Mouse (Mus musculus): ENCODE data around the gene C2. TPM values are rescaled to one million over a fixed set of nuclear protein-coding genes. Genes with fewer than 3 reads are reported as not detected.
"Not testable (repeated sequence)": the region's sequence is repeated elsewhere in the genome, so short reads cannot be mapped to it uniquely, and the experiment has no call there.

The C2 gene
- total RNA-seq, 2 experiments from 2014 or later, result 4.3 to 6.0 TPM

DNA sequence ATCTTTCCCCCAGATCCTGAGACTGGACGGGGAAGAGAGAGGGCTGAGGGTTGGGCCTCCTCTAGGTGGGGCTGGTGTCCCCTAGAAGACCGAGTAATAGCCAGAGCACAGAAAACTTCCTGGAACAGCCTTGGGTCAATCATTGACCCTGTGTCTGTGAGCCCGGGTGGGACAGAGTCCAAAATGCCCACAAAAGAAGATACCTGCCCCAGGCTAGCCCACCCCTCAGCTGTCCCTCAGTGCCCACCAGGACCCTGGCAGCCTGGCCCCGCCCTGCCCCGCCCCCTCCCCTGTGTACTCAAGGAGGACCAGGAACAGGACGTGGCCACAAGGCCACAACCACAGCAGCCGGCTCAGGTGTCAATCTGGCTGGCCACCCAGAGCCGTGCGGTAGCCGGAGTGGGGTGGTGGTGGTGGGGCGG lies 17.4 kb upstream of the C2 start:
- no peak for DNase-seq
- intact Hi-C loops (cut with DNase I), result no loop called here

DNA sequence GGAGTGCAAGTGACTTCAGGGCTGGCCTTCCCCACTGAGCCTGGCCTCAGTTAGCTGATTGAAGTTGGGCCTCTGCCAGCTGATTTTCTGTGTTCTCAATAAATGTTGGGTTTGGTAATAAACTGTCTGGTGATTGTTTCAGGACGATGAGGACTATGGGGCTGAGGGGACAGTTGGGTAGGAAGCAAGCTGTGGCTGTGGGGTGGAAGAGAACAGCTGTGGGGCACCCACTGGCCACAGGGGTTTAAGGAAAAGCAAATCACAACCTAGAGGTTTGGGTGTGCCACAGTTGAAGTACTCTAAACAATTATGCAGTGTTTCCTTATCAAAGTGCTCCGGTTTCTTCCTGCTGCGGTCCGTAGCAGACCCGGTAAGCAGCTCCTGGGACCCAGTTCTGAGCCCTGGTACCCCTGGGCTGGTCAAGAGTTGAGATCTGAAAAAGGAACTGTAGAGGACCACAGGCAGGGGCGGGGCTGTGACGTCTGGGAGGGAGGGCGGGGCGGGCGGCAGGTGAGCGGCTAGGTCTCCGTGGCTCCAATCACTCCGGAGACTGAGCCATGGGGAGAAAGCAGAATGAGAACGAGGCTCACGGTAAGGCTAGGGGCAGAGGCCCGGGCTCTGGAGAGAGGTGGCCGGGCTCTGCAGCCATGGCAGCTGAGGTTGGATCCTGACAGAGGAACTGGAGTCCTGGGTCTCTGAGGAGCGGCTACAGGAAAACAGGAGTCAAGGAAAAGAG lies 16.0 kb upstream of the C2 start, which contains the start of gene Slc44a4:
Gene Slc44a4 (plus strand): TSS at position 537 of the 736 bp plus-strand sequence.
- DNase-seq, result no peak
- intact Hi-C loops (cut with DNase I), result loop anchor here (5.0 kb wide), 1 partner anchor 68 kb away; the partner anchor contains the start of gene Lsm2

DNA sequence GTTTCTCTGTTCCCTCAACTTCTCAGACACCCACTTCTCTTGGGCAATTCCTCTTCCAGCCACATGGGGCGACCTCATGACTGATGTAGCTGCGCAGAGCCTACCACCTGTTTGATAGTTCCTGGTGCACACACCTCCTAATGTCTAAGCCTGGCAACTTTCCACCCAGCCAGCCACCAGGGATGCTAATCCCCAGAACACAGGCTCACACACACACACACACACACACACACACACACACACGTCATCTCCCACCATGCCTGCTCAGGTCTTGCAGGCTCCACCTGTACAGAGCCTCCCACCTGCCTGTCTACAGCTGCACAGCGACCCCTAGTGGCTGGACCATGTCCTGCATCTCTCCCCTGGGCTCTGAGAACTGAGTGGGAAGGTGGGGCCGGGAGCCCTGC lies 13.9 kb upstream of the C2 start:
- DNase-seq, result peak; percentile 77 to 86
- intact Hi-C loops (cut with DNase I), result loop anchor here (1.0 to 5.0 kb wide), 2 partner anchors 57 to 70 kb away; partner anchors contain the start of gene Lsm2

DNA sequence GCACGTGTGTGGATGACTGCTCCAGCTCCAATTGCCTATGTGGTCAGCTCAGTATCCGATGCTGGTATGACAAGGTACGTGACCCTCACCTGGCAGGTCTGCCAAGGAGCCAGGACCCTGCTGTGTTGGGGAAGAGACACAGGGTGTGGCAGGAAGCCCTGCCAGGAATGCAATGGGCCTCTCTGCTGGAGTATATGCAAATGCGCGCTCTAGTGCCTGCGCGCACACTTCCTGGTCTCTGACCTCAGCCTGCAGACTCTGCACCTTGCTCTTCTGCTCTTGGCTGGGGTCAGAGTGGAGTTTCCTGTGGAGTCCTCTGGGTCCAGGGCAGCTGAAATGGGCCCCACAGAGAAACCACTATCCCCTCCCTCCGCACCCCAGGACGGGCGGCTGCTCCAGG lies 12.9 kb upstream of the C2 start:
- intact Hi-C loops (cut with DNase I), result loop anchor here (5.0 kb wide), 1 partner anchor 71 kb away; the partner anchor contains the start of gene Lsm2
- DNase-seq, result no peak

DNA sequence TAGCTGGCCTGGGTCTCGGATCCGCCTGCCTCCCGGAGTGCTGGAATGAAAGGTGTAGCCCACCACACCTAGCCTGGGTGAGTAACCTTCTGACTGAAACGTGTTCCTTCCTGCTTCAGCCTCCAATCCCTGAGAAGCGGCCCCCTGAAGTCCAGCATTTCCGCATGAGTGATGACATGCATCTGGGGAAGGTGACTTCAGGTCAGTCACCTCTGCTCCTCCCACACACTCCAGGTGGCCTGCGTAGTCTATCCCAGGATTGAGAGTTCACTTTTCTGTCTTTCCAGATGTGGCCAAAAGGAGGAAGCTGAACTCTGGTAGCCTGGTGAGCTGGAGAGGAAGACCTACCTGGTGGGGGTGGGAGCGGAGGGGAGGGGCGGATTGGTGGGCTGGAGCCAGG lies 4.8 kb upstream of the C2 start:
- intact Hi-C loops (cut with DNase I), result no loop called here
- no peak for DNase-seq

DNA sequence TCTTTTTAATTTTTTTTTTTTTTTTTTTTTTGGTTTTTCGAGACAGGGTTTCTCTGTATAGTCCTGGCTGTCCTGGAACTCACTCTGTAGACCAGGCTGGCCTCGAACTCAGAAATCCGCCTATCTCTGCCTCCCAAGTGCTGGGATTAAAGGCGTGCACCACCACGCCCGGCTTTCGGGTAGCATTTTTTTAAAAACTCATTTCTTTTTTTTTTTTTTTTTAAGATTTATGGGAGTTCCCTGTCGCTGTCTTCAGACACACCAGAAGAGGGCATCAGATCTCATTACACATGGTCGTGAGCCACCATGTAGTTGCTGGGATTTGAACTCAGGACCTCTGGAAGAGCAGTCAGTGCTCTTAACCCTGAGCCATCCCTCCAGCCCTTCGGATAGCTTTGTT lies 3.9 kb upstream of the C2 start:
- DNase-seq; intact Hi-C loops (cut with DNase I): not testable (repeated sequence)

DNA sequence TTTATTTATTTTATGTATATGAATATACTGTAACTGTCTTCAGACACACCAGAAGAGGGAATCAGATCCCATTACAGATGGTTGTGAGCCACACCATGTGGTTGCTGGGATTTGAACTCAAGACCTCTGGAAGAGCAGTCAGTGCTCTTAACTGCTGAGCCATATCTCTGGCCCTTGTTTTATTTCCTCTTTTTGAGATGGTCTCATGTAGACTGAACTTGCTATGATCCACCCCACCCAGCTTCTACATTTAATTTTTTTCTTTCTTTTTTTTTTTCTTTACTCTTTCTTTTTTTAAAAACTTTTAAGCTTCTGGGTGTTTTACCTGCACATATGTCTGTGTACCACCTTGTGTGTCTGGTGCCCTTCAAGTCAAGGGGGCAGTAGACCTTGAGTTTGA lies 2.8 kb upstream of the C2 start:
- not testable (repeated sequence) for DNase-seq

DNA sequence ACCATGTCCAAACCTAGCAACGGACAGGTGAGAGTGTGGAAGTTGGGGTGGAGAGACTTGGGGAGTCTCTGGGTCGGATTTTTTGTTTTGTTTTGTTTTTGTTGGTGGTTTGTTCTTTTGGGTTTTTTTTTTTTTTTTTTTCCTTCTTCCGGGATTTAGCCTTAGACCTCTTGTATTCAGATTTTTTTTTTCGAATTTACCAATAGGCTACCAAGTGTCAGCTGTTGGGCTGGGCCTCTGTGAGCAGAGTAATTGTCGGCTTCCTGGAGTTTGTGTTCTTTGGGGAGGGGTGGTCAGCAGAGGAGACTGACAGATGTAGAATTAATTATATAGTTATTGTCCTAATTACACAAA lies 1.8 kb upstream of the C2 start:
- intact Hi-C loops (cut with DNase I), result loop anchor here (2.0 kb wide), 1 partner anchor 49 kb away; the partner anchor contains the start of genes Nelfe and Skiv2l
- DNase-seq, result no peak

More for the DNA sequence above, 2.8 kb upstream of the C2 start:
- intact Hi-C loops (cut with DNase I), result not testable (repeated sequence)

DNA sequence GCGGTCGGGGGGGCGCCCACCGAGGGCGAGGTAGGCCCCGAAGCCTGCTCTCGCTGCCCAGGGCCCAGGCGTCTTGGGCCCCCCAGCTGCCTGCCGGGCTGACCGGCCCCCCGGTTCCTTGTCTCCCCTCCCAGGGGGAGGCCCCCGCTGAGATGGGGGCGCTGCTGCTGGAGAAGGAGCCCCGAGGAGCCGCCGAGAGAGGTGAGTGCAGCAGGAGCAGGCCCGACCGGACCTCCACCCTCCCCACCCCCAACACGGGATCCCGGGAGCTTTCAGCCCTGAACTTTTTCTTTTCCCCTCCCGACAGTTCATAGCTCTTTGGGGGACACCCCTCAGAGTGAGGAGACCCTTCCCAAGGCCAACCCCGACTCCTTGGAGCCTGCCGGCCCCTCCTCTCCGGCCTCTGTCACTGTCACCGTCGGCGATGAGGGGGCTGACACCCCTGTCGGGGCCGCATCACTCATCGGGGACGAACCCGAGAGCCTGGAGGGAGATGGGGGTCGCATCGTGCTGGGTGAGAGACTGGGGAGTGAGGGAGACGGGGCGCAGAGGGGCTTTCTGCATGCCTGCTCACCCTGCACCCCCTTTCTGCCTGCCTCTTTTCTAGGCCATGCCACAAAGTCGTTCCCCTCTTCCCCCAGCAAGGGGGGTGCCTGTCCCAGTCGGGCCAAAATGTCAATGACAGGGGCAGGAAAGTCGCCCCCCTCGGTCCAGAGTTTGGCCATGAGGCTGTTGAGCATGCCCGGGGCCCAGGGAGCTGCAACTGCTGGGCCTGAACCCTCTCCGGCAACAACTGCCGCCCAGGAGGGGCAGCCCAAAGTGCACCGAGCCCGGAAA lies 1.2 kb upstream of the C2 start:
- intact Hi-C loops (cut with DNase I), result loop anchor here (2.0 kb wide), 1 partner anchor 48 kb away; the partner anchor contains the start of genes Nelfe and Skiv2l
- DNase-seq, result peak; percentile 47 to 53

DNA sequence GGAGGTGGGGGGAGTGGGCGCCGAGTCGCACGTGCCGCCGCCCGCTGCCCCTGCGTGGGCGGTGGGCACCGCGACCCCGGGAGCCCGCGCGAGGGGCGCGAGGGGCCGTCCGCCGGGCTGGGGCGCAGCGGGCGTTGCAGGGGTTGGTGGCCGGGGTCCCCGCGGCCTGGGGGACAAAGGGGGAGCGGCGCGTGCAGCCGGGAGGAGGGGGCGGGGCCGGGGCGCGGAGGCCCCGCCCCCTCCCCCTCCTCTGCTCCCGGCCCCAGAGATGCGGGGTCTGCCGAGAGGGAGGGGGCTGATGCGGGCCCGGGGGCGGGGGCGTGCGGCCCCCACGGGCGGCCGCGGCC lies 614 bp upstream of the C2 start:
- intact Hi-C loops (cut with DNase I), result loop anchor here (2.0 kb wide), 1 partner anchor 48 kb away; the partner anchor contains the start of genes Nelfe and Skiv2l

DNA sequence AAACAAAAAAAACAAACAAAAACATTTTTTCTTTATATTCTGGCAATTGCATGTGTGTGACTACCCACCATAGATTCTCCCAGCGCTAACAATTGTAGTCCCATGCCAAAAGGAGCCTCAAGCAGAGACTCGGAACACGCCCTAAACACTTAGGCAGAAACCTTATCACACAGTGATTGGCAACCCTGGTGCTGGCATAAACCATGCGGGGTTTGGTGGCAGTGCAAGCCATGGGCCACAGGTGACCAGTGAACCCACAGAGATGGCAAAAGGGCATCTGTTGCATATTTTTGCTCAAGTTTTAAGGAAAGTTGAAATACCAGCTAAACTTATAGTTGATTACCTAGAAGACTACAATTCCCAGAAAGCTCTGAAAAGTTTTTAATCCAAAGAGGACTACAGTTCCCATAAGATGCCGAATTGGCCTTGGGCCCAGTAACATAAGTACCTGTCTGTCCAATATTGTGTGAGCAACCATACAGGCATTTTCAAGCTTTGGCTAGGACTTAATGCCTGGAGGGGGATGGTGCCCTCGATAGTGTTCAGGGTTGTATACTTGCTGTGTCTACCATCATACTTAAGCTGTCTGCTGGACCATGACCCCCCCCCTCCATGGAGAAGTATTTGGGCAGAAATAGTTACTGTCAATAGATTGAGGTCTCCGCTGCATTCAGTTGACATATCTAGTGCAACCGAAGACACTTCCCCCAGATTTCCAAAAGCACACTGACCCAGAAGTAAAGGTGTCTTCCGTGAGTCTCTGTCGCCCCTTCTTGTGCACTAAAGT lies 499 bp downstream of the C2 start:
- intact Hi-C loops (cut with DNase I), result loop anchor here (2.0 kb wide), 1 partner anchor 47 kb away; the partner anchor contains the start of genes Nelfe and Skiv2l
- DNase-seq, result peak in 1 of 2 experiments; percentile 32

More for the DNA sequence above, 614 bp upstream of the C2 start:
- no peak for DNase-seq

DNA sequence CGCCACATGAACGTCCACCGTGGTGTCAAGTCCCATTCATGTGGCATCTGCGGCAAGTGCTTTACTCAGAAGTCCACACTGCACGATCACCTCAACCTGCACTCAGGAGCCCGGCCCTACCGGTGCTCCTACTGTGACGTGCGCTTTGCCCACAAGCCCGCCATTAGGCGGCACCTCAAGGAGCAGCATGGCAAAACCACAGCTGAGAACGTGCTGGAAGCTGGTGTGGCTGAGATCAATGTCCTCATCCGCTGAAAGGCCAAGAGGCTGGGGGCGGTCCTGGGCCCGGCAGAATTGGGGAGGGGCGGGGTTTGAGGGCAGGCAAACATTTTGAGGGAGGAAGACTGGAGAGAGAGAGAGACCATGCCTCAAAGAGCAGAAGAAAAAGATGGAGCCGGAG lies 1.7 kb downstream of the C2 start:
- intact Hi-C loops (cut with DNase I), result no loop called here
- DNase-seq, result no peak

DNA sequence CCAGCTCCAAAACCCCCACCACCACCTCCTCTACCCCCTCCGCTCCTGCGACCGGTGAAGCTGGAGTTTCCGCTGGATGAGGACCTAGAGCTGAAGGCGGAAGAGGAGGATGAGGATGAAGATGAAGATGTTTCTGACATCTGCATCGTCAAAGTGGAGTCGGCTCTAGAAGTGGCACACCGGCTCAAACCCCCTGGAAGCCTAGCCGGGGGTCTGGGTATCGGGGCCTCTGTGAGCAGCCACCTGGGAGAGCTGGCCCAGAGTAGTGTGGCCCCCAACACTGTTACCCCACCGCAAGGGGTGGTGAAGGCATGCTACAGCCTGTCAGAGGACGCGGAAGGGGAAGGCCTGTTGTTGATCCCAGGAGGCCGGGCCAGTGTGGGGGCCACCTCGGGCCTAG lies 2.3 kb downstream of the C2 start:
- no peak for DNase-seq
- intact Hi-C loops (cut with DNase I), result no loop called here

DNA sequence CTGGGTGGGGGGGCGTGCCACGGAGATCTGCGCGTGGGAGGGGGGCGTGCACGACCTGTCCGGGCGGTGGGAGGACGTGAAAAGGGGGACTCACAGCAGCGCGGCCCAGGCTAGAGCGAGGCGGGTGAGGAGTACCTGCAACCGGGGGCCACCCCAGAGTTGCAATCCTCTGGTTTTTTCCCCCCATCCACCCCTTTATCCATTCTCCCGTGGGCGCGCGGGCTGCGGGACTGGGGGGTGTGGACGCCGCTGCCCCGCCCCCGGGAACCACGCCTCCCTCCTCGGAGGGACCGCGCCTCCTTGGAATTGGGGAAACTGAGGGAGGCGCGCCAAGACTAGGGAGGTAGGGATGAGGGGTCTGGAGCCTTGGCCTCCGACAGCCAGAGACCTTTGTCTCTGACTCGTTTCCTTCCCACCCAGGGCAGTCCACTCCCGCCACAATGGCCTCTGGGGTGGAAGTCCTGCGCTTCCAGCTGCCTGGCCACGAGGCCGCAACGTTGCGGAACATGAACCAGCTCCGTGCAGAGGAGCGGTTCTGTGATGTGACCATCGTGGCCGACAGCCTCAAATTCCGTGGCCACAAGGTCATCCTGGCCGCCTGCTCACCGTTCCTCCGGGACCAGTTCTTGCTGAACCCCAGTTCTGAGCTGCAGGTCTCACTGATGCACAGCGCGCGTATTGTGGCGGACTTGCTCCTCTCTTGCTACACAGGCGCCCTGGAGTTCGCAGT lies 3.1 kb downstream of the C2 start:
- peak; percentile 58 to 61 for DNase-seq
- intact Hi-C loops (cut with DNase I), result no loop called here

DNA sequence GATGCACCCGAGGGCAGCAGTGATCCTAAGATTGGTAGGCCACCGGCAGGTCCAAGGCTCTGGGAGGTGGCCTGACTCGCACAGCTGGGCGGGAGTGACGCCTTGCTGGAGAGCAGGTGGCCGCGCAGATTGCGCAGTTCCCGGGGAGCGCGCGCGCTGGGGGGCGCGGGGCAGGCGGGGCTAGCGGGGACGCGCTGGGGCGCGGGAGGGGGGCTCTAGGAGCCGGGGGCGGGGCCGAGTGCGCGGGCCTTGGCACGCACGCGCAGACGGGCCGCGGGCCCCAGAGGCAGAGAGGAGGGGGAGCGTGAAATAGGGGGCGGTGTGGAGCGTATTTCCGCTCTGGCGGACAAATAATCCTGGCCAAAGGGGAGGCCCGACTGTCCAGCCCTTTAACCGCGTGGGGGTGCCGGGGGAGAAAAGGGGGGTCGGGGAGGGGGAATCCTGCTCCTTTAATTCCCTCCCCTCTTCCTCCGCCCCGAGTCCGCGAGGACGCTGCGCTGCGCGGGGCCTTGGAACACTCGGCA lies 3.9 kb downstream of the C2 start:
- peak; percentile 95 to 97 for DNase-seq
- intact Hi-C loops (cut with DNase I), result no loop called here

DNA sequence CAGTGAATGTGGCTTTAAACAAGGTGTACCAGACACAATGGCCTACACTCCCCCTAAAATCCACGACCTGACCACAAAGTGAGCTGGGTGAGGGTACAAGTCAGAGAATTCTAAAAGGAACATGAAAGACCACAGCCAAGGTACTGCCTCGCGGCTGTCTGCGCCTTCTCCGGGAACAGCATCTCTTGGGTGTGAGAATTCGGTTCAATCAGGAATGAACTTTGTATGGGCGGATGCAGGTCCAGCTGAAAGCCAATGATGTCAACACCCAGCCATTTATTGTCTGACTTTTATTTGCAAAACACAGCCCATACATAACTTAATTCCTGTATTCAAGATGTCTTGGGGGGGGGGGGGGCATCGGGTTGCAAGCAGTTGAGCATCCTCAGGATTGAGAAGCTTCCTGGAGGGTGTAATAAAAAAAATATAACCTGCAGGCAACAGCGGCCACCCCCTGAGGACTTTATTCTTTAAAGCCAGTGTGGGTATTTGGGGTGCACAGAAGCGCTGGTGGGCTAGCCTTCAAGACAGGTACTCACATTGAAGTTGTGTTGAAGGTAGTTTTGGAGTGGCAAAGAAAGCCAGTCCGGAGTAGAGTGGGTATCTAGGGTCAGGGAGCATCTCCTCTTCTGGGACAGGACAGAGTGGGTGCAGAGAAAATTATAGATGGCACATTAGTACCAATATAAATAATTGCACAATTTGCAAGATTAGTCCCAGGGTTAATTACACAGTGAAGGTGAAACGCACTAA lies 4.8 kb downstream of the C2 start:
- DNase-seq, result no peak
- intact Hi-C loops (cut with DNase I), result no loop called here

DNA sequence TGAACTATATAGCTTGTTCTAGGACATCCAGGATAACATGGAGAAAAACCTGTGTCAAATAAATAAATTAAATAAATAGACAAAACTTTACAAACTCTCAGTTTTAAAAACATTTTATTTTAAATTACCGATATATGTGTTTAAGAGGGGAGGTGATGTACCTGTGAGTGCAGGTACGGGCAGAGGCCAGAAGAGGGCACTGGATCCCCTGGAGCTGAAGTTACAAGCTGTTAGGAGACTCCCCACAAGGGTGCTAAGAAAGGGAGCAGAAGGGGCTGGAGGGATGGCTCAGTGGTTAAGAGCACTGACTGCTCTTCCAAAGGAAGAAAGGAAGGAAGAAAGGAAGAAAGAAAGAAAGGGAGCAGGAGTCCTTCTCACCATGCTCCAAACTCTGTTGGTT lies 6.7 kb downstream of the C2 start:
- intact Hi-C loops (cut with DNase I), result no loop called here

DNA sequence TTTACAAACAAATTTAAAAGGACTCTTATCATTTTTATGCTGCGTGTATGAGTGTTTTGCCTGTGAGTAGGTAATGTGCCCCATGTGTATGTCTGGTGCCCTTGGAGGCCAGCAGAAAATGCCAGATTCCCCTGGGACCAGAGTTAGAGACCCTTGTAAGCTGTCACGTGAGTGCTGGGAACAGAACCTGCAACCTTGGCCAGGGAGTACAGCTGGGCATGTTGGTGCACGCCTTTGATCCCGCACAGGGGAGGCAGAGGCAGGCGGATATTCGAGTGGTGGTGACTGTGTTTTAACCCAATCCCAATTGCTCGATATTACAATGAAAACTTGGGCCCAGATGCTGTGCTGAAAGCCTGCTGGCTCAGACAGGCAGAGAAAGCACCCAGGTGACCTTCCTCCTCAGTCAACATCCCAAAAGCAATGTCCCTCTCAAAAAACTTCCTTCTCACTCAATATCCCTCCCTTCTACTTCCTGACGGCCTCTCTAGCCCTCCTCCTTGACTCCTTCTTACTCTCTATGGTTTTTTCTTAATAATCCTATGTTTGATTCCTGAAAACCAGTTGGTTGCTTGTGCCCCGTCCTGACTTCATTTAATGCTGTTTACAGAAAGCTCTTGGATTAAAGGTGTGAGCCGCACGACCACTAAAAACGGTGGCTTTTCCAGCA lies 7.9 kb downstream of the C2 start:
- intact Hi-C loops (cut with DNase I), result no loop called here
- DNase-seq, result no peak

More for the DNA sequence above, 6.7 kb downstream of the C2 start:
- DNase-seq, result no peak

All from heart, postnatal 14 days (tissue).